Mouse (Mus musculus) left cerebral cortex, adult 2 months (tissue): ENCODE measurements around the gene Mllt3. TPM values are rescaled to one million over a fixed set of nuclear protein-coding genes. Genes with fewer than 3 reads are reported as not detected.

Experiments used
- DNase-seq, 2 experiments: peaks; one replicate each; pipeline ENCODE4 v3.0.0; 2021 to 2022; ENCODE audit warnings: low spot score in 2 of 2, mixed read lengths in 1 of 2; ENCODE audit errors: extremely low spot score in 1 of 2
- H3K27ac ChIP-seq: fragments of 200-600 bp; 2 replicates; pipeline ENCODE4 v1.8.1; 2022
- H3K4me3 ChIP-seq: fragments of 200-600 bp; 2 replicates; pipeline ENCODE4 v1.8.1; 2022
- CTCF ChIP-seq: fragments of 200-600 bp; IDR thresholded peaks from 2 replicates; pipeline ENCODE4 v1.8.1; 2022; ENCODE audit warnings: antibody characterized with exemption, mild to moderate bottlenecking, moderate library complexity
- intact Hi-C: fragments of 180-260 bp; cut with DNase I; formaldehyde crosslinking; loops from one replicate; pipeline ENCODE4 v1.15.1; 2025
- total RNA-seq, 2 experiments: library from RNA; stranded (reverse); gene quantifications; 2 replicates each; pipeline ENCODE4 v1.2.3; 2021

The Mllt3 gene
- total RNA-seq, 2 experiments from 2014 or later = 37.1 to 41.7 TPM

DNA sequence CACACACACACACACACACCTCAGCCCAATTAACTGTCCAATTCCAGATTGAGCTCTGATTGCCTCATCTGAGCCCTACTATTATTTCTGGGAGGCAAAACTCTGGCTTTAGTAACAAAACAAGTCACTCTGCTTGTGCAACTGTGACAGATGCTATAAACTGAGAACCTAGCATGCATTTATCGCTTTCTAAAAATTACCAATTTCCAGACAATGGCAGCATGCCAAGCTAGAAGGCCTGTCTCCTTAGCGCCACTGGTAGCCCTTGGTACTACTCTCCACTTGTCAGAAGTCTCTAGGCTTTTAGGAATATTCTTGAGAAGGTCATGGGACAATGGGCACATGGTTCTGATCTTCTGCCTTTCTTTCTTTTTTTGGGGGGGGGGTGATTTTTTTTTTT, 257.4 kb downstream of the Mllt3 start:
- DNase-seq = no peak
- TF ChIP-seq CTCF = no peak
- H3K27ac ChIP-seq = no peak overlapping the region
- H3K4me3 ChIP-seq = no peak overlapping the region
- intact Hi-C loops = no loop called here

DNA sequence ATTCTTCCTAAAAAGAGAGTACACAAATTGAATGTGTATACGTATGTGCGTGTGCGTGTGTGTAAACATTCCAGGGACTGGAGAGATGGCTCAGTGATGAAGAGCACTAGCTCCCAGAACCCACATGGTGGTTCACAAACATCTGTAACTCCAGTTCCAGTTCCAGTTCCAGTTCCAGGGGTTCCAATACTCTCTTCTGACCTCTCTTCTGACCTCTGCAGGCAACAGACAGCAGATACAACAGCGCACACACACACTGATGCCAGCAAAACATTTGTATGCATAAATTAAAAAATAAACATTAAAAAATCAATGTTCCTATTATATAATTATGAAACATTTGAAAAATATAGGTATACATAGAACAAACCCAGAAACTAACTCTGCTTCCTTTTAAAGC, 258.6 kb downstream of the Mllt3 start:
- Histone ChIP-seq H3K27ac (no peak overlapping the region), H3K4me3 (no peak overlapping the region)
- intact Hi-C loops = no loop called here
- TF ChIP-seq CTCF = no peak
- DNase-seq = no peak

DNA sequence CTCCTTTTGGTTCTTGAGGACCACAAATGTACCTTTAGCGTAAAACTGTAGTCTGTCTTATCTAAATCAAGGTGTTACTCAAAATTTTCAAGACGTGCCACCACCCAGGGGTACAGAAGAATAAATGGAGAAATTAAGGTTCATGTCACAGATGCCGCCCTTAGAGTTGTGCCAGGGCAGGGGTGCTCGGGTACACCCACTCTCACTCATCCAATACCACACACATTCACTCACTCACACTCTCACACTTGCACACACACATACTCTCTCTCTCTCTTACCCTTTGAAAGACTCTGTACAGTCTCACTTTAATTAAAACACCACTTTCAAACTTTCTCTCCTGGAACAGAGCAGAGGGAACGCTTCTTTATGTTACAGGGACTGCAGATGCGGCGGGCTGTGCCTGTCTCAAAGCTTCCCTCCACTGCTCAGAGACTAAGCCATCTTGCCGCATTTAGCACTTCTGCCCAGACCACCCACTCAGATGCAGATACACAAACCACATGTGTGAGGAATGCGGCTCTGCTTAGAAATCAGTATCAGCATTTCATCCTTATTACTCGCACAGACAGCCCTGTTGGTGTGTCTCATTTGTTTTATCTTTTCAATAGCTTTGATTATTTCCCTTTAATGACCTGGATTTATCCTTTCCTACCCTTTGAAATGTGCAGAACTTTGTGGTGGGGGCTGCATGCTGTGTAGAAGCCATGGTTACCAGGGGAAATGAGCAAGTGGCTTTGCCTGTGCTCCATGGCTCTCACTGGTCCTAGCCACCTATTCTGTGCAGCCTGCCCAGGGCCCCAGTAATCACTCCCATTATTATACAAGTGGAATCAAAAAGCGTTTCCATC, 265.2 kb downstream of the Mllt3 start:
- Histone ChIP-seq H3K4me3 (no peak overlapping the region), H3K27ac (no peak overlapping the region)
- no peak for TF ChIP-seq CTCF
- no peak for DNase-seq
- intact Hi-C loops = loop anchor here (5.0 kb wide), 1 partner anchor 401 kb away; no protein-coding TSS in a partner anchor

DNA sequence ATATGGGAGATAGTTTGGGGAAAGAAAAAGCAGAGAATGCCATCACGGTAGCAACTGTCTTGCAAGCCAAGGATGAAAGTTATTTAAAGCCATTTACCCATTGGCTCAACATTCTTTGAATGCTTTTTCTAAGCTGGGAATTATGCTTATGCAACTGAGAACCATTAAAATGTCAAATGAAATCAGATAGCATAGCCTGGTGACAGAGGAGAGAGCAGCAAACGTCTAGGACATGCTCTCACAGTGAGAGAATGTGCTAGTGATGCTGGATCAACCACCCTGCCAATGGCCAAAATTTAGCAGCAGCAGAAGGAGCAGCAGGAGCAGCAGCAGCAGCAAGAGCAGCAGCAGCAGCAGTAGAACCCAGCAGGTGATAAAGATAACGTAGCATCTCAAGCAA, 267.4 kb downstream of the Mllt3 start:
- H3K4me3 ChIP-seq = no peak overlapping the region
- DNase-seq = no peak
- no peak overlapping the region for H3K27ac ChIP-seq
- intact Hi-C loops = loop anchor here (5.0 kb wide), 1 partner anchor 398 kb away; no protein-coding TSS in a partner anchor
- no peak for TF ChIP-seq CTCF

DNA sequence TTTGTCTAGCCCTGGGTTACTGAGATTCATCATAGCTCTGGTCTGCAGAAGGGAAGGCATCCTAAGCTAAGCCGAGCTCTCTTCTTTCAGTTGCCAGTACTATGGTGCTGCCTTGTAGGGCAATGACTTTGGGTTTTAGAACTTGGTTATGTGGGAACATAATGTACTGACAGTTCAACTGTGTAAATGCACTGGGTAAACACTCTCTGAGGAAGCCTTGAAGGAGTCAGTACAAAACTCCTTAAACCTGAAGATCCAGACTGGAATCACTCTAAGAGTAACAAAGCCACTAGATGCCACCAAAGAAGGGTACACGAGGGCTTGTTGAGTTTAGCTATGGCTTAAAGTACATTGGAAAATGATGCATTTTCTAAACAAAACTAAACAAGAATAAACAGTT, 272.1 kb downstream of the Mllt3 start:
- TF ChIP-seq CTCF = no peak
- Histone ChIP-seq H3K27ac (no peak overlapping the region), H3K4me3 (no peak overlapping the region)
- intact Hi-C loops = no loop called here
- no peak for DNase-seq

DNA sequence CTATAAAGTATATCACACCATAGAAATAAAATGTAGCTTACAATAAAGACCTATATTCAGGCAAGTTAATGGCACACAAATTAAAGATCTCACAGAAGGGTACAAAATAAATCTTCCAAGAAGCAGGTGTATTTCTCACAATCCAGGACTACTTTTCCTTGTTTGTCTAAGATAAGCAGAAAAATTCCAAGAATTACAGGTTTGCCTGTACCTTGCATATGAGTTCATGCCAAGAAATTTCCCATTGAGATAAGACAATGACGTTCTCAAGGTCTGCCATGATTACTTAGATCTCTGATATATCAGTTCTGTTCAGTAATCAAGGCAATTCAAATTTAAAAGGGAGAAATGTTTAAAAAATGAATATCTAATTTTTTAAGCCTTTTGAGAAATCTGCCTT, 272.9 kb downstream of the Mllt3 start:
- H3K27ac ChIP-seq = no peak overlapping the region
- H3K4me3 ChIP-seq = no peak overlapping the region
- TF ChIP-seq CTCF = no peak
- intact Hi-C loops = no loop called here
- no peak for DNase-seq

DNA sequence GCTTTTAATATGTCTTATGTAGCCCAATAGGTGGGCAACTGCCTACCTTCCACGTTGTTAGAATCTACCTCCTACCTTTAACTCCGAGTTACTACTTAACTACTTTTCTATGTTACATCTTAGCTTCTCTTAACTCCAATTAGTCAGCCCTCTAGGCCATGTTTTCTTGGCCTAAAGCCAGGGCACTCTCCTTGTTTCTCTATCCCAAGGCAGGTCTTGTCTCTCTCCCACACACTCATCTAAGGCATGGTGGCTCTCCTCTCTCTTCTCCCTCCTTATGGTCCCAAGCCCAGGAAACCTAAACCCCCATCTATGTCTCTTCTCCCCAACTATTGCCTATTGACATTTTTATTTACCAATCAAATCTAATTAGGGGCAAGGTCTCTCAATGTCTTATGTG, 273.5 kb downstream of the Mllt3 start:
- TF ChIP-seq CTCF = no peak
- intact Hi-C loops = no loop called here
- no peak for DNase-seq
- Histone ChIP-seq H3K27ac (no peak overlapping the region), H3K4me3 (no peak overlapping the region)

DNA sequence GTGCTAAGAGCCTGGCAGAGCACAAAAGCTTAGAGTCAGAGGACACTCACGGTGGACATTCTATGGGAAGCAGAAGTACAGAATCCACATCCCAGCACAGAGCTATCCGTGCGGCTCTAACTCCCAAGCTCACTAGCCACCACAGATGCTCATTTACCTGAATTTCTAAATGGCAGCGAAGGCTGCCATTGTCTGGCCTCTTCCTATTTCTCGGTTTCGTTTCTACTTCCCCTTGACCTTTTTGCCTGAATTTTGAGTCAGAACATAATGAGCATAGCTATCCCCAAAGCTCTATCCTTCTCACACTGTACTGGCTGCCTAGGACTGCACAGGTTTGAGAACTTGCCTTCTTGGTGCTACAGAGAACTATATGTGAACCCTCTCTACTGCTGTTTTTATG, 274.1 kb downstream of the Mllt3 start:
- DNase-seq = no peak
- no peak for TF ChIP-seq CTCF
- Histone ChIP-seq H3K27ac (no peak overlapping the region), H3K4me3 (no peak overlapping the region)
- intact Hi-C loops = no loop called here

DNA sequence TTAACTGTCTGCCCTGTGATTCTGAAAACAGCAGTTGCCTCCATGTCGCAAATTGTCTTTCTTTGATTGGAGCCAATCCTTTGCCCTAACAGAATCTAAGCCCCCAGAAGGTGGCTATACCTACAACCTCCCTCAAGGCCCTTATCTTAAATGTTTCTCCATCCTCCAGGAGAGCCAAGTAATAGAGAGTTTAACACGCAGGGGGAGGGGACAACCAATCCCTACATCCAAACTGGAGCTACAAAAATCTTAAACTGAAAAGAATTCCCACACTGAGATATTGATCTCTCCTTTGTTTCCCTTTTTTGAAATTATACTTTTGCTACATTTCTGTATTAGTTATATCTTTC, 281.7 kb downstream of the Mllt3 start:
- H3K4me3 ChIP-seq = no peak overlapping the region
- no peak for TF ChIP-seq CTCF
- intact Hi-C loops = no loop called here
- H3K27ac ChIP-seq = no peak overlapping the region
- DNase-seq = no peak

DNA sequence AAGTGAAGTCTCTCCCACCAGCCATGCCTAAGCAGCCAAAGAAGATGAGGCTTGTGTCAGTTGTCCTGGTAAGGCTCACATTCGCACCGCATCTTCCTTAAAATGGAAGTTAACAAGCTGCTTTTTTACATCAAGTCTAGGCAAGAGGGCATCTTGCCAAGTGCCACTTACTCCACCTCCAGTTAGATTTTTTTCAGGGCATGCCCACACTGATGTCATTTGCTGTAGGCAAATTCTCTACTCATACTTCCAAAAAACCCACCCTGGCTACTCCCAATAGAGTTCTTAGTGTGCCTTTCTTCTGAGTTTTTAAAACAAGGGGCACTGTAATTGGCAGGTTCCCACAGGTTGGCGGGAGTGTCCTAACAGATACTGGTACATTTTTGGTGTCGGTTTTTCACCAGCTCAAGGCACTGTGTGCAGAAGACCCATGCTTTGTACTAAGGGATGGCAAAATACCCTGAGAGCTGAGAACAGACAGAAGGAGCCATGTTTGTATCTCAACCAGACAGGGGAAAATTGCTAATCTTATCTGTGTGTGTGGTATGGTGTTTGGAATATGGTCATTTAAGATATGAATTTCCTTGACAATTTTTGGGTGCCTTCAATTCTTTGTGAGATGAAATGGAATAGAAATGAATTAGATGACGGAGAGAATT, 282.2 kb downstream of the Mllt3 start:
- no peak for TF ChIP-seq CTCF
- no peak overlapping the region for H3K27ac ChIP-seq
- DNase-seq = no peak
- H3K4me3 ChIP-seq = no peak overlapping the region
- intact Hi-C loops = no loop called here

DNA sequence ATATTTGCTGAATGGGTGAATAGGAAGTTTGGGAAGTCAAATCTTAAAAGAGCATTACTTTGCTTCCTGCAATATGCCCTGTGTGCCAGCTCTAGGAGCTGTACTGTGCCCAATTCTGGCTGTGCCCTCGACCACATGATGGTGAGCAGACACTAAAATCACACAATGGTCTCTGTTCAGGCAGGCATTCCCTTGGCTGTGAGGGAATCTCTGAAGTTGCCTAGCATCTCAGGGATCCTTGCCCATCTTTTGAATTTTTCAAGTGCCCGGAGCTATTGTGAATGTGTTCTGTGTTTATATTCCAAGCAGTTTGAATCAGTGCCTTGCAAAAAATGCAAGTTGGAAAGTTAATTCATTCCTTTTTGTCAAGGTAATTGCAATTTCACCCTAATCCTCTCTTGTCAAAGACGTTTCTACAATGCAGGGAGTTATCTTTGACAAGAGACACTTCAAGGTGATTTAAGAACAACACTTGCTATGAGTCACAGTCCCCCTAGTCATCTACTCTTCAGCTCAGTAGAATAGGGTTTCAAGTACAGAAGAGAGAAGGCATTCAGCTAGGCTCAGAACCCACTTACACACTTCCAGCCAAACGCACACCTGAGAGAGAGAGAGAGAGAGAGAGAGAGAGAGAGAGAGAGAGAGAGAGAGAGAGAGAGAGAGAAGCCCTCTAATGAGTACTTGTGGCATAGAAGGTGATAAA, 283.5 kb downstream of the Mllt3 start:
- no peak overlapping the region for H3K27ac ChIP-seq
- DNase-seq = no peak
- TF ChIP-seq CTCF = no peak
- intact Hi-C loops = no loop called here
- no peak overlapping the region for H3K4me3 ChIP-seq

DNA sequence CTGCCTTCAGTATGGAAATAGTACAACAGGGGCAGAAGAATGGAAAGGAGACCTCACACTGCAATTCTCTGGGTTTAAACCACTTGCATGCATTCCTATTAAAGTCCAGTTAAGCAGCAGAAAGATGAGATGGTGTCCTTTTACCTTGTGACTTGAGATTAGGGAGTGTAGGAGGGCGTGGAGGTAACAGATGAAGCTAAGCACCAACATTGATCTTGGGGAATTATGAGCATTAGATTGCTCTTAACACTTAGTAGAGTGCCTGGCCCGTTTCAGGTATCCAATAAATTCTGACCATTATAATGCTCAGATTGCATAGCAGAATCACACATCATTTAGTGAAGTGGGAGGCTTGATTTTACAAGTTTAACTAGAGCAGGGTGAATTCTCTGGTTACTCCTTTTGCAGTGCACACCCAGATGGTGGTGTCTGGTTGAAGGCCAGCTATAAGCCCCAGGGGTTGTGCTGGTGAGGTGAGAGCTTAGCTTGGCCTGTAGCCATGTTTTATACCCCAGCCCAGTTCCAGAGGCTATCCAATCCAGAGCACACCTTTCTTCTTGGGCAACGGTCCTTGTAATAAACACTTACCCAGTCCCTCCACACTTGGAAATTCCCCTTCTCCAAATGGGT, 288.0 kb downstream of the Mllt3 start:
- no peak for TF ChIP-seq CTCF
- DNase-seq = no peak
- intact Hi-C loops = no loop called here
- no peak overlapping the region for H3K4me3 ChIP-seq
- no peak overlapping the region for H3K27ac ChIP-seq
